Mouse (Mus musculus) layer of hippocampus, adult 9-11 months (tissue): ENCODE results near the gene Rasgef1a.

Experiments used
- DNase-seq: peaks from one replicate; pipeline ENCODE4 v3.0.0; 2022

The Rasgef1a gene

GRCm38 (mm10) chr6:118031467-118031866, 20.2 kb downstream of the Rasgef1a start:
- no peak for DNase-seq

DNA sequence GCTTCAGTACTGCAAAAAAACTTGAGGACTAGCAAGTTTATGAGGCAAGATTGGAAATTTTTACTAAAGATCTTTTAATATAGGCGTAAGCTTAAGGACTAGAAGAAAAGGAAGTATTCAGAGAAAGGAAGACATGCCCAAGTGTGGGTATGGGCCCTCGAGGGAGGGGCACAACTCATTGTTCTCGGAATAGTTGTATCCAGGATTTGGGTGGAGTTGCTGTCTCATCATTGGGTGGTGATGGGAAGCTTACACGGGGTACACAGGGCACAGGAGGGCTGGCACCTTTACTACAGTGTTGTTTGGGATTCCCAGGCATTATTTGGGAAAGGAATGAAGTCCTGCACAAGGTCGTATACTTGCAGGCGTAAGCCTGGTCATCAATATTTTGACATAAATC, 24.4 kb downstream of the Rasgef1a start:
- no peak for DNase-seq

DNA sequence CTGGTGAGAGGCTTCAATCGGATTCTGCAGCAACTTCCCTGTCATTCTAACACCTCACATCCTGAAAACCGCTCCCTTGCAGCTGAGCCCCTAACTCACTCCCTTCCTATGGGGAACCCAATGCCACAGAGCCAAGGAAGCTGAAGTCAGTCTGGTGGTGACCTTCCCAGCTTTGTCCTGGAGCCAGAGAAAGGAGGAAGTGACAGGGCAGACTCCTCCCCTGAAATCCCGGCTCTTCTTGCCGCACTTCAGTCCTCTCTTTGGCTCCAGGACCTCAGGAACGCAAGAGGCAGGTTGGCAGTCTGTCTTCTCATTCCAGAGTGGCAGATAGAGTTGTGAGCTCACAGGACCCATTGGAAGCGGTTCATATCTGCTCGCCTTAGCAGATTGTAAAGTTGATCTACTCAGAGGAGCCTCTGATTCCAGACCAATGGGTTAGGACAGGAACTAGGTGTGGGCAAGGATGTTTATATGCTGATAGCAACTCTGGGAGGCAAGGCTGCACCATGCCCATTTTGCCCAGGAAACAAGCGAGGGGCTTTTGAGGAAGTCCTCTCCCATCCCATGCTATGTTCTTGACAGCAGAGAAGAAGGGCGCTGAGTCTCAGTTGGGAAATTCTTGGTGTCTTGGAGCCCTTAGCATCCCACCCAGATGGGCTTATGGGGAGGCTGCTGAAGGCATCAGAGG, 25.0 kb downstream of the Rasgef1a start:
- no peak for DNase-seq

- no peak for DNase-seq
Observed at GRCm38 (mm10) chr6:118036866-118037265, 25.6 kb downstream of the Rasgef1a start.

DNA sequence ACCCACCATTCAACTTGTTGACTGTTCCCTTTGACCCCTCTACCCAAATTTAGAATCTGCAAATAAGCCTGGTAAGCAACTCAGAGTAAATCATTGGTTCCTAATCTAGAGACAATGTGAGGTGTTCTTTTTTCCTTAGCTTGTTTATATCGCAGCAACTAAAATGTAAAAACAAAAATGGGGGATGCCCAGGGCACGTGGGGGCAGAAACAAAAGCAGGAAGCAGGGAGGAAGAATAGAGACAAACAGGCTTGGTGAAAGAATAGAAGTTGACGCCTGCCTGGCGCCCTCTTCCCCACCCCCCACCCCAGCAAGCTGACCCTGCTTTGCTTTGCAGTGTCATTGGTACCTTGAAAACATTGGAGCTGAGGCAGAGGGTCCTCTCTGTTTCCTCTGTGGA, 33.9 kb downstream of the Rasgef1a start:
- DNase-seq: no peak

DNA sequence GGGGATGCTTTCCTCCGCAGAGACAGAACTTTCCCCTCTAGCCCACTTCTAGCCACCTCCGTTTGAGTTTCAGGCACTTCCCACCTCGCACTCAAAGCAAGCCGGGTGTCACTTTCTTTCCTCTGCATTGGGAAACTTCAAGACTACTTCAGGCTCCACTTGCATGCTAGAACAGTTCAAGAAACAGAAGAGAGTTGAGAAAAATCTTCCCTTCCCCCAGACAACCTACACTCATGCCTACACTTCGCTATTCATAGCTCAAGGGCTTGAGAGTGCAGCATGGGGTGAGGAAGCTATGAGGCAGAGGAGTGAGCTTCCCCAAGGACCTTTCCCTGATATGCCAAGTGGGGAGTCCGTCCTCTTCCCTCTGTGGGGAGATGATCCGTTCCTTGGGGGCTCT, 34.7 kb downstream of the Rasgef1a start:
- DNase-seq: no peak

- DNase-seq: no peak
Observed at GRCm38 (mm10) chr6:118046511-118046910, 35.3 kb downstream of the Rasgef1a start.

DNA sequence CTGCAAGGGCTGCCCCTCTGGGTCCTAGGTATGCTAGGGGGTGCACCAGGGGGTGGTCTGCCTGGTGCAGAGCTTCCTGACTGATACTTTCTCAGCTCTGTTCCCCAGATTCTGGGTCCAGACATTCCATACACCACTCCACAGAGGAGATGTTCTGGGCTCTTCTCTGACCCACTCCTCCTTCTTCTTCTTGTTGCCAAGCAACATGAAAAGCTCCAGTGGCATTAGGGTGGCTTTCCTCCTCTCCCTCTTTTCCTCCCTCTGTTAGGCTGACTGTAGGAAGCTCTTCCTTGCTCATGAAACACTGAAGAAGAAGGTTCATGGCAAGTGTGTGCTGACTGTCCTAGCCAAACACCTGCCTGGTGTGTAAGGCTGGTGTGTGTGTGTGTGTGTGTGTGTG, 35.7 kb downstream of the Rasgef1a start:
- DNase-seq: no peak

- no peak for DNase-seq
Observed at GRCm38 (mm10) chr6:118047811-118048505, 36.7 kb downstream of the Rasgef1a start.

DNA sequence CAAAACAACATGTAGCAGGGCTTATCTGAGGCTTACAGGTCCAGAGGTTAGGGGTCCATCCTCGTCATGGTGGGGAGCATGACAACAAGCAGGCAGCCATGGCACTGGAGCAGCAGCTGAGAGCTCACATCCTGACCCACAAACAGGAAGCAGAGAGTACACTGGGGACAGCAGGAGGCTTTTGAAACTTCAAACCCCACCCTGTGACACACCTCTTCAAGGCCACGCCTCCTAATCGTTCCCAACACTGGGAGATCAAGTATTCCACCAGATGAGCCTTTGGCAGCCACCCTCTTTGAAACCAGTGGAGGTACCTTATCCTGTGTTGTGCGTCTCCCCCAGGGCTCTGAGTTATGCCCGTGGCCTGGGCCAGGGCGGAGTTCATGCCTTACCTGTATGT, 38.5 kb downstream of the Rasgef1a start:
- no peak for DNase-seq

GRCm38 (mm10) chr6:118051474-118051873, 40.2 kb downstream of the Rasgef1a start:
- no peak for DNase-seq

DNA sequence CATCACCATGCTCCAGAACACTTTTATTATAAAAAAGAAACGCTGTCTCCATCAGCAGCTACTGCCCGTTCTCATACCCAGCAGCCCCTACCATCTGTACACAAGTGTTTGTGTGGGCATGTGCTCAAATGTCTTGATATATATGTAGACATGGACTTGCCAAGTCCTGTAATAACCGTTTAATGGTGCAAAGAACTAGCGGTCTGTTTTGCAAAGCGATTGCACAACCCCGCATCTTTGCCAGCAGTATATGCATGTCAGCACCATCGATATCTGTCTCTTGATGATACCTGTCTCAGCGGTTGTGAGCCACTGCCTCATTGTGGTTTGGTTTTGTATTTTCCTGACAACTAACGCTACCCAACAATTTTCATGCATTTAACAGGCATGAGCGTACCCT, 44.0 kb downstream of the Rasgef1a start:
- DNase-seq: peak; percentile 71

GRCm38 (mm10) chr6:118061266-118061665, 50.0 kb downstream of the Rasgef1a start:
- DNase-seq: no peak

DNA sequence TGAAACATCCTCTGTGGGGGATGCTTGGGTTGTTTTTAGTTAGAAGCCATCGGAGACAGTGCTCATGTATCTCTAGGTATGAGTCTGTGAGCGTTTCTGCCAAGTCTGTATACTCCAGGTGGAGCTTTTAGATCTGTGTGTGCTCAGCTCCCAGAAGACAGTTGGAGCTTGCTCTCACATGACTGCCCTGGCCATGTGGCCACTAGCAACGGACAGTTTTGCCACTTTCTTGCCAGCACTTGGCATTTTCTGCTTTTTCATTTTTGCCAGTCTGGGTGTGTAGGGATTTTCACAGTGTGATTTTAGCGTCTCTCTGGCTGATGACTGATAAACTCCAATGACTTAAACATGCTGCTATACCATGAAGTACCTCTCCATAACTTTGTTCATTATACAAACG, 52.0 kb downstream of the Rasgef1a start:
- DNase-seq: no peak

DNA sequence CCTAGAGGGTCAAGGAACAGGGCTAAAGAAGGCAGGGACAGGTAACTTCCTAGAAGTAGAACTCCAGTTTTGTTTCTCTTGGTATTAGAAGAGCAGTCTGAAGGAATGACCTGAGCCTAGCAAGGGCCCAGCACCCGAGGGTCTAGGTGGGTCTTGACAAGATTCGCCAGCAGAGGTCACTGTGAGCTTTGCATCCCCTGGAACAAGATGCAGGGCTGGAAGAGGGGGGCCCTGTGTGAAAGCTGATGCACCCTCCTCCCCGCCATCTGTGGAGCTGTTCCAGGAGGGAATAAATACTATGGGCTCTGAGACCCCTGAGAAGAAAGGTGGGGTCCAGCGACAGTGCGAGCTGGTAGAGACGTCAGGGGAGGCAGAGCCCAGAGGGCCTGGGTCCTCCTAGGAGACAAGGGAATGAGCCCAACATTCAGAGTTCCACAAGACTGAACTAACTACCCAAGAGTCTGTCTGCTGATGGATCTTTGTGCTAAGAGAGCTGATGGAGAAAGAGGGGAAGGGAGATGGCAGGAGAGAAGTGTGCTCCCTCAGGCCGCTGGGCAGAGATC, 53.8 kb downstream of the Rasgef1a start:
- no peak for DNase-seq

GRCm38 (mm10) chr6:118065837-118066198, 54.6 kb downstream of the Rasgef1a start:
- DNase-seq: no peak

GRCm38 (mm10) chr6:118066199-118067081, 55.2 kb downstream of the Rasgef1a start:
- peak; percentile 60 for DNase-seq

GRCm38 (mm10) chr6:118067720-118068119, 56.5 kb downstream of the Rasgef1a start:
- no peak for DNase-seq

DNA sequence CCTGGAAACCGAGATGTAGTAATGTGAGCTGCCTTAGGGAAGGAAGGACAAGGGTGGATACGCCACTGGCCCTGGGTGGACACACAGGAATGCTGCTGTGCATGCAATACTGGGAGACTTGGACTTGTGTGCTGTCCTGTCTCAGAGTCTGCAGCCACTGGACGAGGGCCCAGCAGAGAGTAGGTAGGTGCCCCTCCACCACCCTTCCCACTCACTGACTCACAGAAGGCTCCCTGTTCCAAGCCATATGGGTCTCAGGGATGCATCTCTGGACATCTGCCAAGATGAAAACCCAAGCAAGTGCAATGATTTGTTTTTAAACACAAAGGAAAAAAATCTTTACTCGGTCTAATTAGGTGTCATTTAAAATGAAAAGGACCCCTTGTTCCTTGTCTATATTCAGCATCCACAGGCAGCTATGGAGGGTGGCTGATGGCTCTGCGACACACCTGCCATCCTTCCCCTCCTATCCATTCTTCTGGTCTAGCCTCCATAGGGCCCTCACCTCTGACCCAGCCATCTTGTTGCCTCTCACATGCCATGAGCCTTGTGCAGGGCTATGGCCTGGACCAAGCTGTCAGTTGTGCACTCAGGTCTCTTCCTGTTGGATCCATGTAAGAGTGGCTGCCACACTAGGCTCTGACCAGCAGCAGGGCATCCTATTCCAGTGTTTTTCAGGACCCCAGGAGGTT, 59.2 kb downstream of the Rasgef1a start:
- DNase-seq: peak; percentile 85

DNA sequence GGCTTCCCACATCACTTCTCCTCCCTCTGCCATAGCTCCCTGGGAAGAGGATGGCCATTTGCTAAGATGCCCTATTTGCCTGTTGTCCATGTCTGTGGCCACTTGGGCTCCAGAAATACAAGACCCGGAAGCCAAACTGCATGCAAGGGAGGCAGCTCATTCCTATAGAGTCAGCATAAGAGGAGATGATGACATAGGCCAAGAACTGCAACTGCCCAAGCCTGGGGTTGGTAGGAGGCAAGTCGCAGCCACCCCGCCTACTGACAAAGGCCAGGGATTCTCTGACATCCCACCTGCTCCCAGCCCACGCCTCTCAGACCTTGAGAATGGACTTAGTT, 59.7 kb downstream of the Rasgef1a start:
- DNase-seq: no peak

DNA sequence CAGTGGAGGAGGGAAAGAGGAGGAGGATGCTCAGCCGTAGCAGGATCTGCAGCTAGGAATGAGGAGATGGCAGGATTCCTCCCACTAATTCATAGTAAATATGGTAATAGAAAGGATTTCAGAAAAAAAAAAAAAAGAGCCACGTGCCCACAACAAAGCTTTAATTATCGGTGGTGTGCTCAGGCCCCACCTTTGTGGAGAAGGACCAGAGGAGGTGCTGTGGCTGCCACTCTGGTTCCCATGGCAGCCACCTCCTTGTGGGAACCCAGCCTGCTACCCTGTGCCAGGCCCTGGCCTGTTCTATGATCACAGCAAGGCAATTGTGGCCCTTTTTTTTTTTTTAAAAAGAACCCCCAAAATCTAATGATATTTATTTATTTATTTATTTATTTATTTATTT, 60.2 kb downstream of the Rasgef1a start:
- DNase-seq: peak; percentile 59

DNA sequence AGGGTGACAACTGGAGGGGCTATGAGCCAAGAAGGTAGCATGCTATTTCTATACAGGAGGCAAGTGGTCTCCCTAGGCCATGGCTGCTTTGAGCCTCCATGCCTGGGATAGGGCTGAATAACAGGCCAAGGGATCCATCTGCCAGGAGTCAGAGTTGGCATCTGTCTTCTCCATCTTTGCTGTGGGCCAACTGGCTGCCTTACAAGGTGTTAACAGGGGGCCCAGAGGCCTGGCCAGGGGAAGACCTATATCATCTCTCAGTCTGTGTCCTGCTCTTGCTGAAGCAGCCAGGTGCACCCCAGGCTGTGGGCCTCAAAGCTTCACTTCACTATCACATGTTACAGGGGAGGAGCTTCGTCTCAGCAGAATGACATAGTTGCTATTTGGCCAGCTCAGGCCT, 60.9 kb downstream of the Rasgef1a start:
- no peak for DNase-seq

GRCm38 (mm10) chr6:118074151-118074550, 62.9 kb downstream of the Rasgef1a start:
- no peak for DNase-seq
